Mouse (Mus musculus) heart, postnatal 4 days (tissue): ENCODE data around the gene Glb1l2. TPM values are rescaled to one million over a fixed set of nuclear protein-coding genes. Genes with fewer than 3 reads are reported as not detected.
A peak's percentile ranks its signal among the peaks of the same experiment; 100 is the strongest.

ENCODE experiments used
- DNase-seq: peaks from one replicate; pipeline ENCODE4 v3.0.0; 2021
- total RNA-seq, 2 experiments: library from RNA; stranded (reverse); gene quantifications; 2 replicates each; pipeline ENCODE4 v1.2.3; 2021

Glb1l2 gene
- total RNA-seq, 2 experiments from 2014 or later, result 0.47 to 0.79 TPM

GRCm38 (mm10) chr9:26728556-26728955 is 77.7 kb downstream of the Glb1l2 start:
- DNase-seq, result no peak

GRCm38 (mm10) chr9:26727445-26727844 is 78.8 kb downstream of the Glb1l2 start:
- peak; percentile 44 for DNase-seq

DNA sequence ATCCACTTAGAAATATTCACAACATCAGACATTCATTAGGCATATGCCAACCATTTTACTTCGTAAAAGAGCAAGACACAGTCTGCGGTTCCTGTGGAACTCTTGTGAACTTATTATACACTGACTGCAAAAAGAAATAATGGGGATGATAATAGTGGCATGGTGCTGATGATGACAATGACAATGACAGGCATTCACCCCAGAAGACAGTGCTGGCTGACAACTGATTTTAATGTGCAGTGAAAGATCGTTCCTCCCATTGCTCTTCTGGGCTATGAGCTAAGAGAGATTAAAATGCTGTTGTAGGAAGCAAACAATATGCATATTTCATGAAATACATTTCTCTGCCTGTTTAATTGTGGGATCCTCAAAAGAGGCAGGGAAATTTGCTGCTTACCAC is 80.6 kb downstream of the Glb1l2 start:
- DNase-seq, result no peak

DNA sequence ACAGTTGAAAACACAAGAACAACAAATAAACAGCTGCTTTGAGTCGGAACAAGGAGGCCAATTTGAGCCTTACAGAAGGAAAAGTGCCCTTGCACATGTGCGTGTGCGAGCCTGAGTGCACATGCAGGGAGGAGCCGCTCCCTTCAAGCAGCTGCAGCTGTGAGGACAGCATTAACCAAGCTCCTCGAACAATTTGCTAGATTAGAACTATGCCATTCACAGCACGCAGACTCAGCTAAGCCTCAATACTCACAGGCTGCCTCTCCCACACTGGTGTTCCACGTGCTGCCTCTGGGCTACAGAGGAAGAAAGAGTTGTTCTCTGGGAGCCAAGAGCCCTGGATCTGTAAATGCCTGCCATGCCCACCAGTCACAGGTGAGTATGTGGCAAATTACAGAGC is 84.5 kb downstream of the Glb1l2 start:
- DNase-seq, result no peak

DNA sequence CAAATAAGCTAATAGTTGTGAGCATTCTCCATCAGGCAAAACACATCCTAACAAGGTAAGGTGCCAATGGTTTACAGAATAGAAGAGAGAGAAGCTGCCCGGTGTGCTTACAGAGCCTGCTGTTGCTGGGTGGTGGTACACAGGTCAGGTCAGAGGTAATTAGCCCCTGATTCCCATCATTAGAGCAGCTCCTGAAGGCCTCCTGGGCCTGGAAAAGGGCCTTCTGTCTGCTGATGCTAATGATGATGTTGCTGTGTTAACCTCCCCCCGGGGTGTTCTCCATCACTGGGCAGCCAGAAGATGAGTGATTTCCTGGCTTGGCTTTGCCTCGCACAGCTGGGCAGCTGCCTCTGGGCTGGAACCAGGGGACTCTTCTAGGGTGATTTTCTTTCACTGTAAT is 87.9 kb downstream of the Glb1l2 start:
- DNase-seq, result no peak

Other genes with a start within 250 kb of the Glb1l2 start
- gene B3gat1, start 72.7 kb downstream of the Glb1l2 start, total RNA-seq, result not detected
- gene Glb1l3, start 54.4 kb upstream of the Glb1l2 start, total RNA-seq, result not detected
- not detected for gene Gm1110, start 116.6 kb upstream of the Glb1l2 start, total RNA-seq
- 10 to 100 TPM; 40.2 to 41.1 TPM for gene Acad8, start 193.1 kb upstream of the Glb1l2 start, total RNA-seq
- 10 to 100 TPM; 42.2 to 45.5 TPM for gene Thyn1, start 193.2 kb upstream of the Glb1l2 start, total RNA-seq
- gene Vps26b, start 223.6 kb upstream of the Glb1l2 start, total RNA-seq, result 10 to 100 TPM; 29.1 to 29.2 TPM
- gene Ncapd3, start 223.7 kb upstream of the Glb1l2 start, total RNA-seq, result 10 to 100 TPM; 22.3 to 23.6 TPM